Mouse (Mus musculus): ENCODE measurements around the gene Mapk1ip1l. TPM values are rescaled to one million over a fixed set of nuclear protein-coding genes. Genes with fewer than 3 reads are reported as not detected.
A peak's percentile ranks its signal among the peaks of the same experiment; 100 is the strongest.

The Mapk1ip1l gene
- polyA plus RNA-seq, 1 experiment: 22.9 TPM

GRCm38 (mm10) chr14:47354111-47354577, 56.1 kb downstream of the Mapk1ip1l start:
- Histone ChIP-seq H3ac (ENCODE audit: control insufficient read depth, insufficient read length) (no peak overlapping the region), H3K4me2 (ENCODE audit: low read depth) (no peak overlapping the region), H3K79me2 (ENCODE audit: control insufficient read depth, insufficient read depth) (no peaks in the 10 kb centered on the region), H3K4me3 (no peak overlapping the region), H3K27me3 (ENCODE audit: control insufficient read depth, insufficient read depth, insufficient read length) (no peaks in the 10 kb centered on the region), H3K36me3 (ENCODE audit: control insufficient read depth, insufficient read depth) (no peaks in the 10 kb centered on the region)
- TF ChIP-seq MAX (IDR thresholded peaks at IDR 0.05; ENCODE audit: low read depth) (no peak), TCF3 (IDR thresholded peaks at IDR 0.05; ENCODE audit: insufficient read length, low read depth) (no peak), USF1 (IDR thresholded peaks at IDR 0.05; ENCODE audit: low read depth) (no peak), CEBPB (IDR thresholded peaks at IDR 0.05; ENCODE audit: insufficient read depth, poor library complexity, severe bottlenecking) (peak; percentile 90), REST (IDR thresholded peaks at IDR 0.05; ENCODE audit: insufficient read depth, insufficient read length) (no peak), MYOD1 (IDR thresholded peaks at IDR 0.05; ENCODE audit: control insufficient read depth in 1 of 3, insufficient read length in 2 of 3, low read depth in 2 of 3) (peak in 1 of 3 experiments; percentile 16), SRF (IDR thresholded peaks at IDR 0.05; ENCODE audit: control insufficient read depth, insufficient read length, low read depth) (no peak)

DNA sequence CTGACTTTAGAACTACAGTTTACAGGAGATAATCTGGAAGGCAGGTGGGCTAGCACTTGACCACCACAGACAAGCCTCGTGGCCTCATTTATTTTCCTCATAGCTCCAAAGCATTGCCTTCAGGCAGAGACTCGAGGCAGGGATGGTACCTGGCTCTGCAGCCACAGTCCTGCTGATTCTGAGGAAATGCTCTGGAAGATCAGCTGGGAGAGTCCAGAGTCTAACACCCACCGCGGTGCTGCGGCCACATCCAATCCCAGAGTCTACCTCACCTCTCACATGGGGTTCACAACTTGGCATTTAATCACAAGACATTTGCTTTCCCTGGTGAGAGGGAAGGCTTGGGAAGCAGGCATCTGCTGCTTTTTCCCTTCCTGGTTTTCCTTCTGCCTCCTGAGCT, 56.9 kb downstream of the Mapk1ip1l start:
- Histone ChIP-seq H3K4me3 (no peak overlapping the region), H3K36me3 (ENCODE audit: control insufficient read depth, insufficient read depth) (no peaks in the 10 kb centered on the region), H3K4me2 (ENCODE audit: low read depth) (no peak overlapping the region), H3K79me2 (ENCODE audit: control insufficient read depth, insufficient read depth) (no peaks in the 10 kb centered on the region), H3K27me3 (ENCODE audit: control insufficient read depth, insufficient read depth, insufficient read length) (no peaks in the 10 kb centered on the region), H3ac (ENCODE audit: control insufficient read depth, insufficient read length) (no peak overlapping the region)
- no peak for TF ChIP-seq SRF (IDR thresholded peaks at IDR 0.05; ENCODE audit: control insufficient read depth, insufficient read length, low read depth)
- no peak for TF ChIP-seq MYOG (IDR thresholded peaks at IDR 0.05; ENCODE audit: control insufficient read depth in 1 of 3, insufficient read depth in 1 of 3, insufficient read length in 2 of 3, low read depth in 2 of 3)
- TF ChIP-seq MAX (IDR thresholded peaks at IDR 0.05; ENCODE audit: low read depth): no peak
- TF ChIP-seq MYOD1 (IDR thresholded peaks at IDR 0.05; ENCODE audit: control insufficient read depth in 1 of 3, insufficient read length in 2 of 3, low read depth in 2 of 3): no peak
- no peak for TF ChIP-seq POLR2AphosphoS2 (IDR thresholded peaks at IDR 0.05; ENCODE audit: insufficient read length, low read depth)
- no peak for TF ChIP-seq CEBPB (IDR thresholded peaks at IDR 0.05; ENCODE audit: insufficient read depth, poor library complexity, severe bottlenecking)
- TF ChIP-seq POLR2A (IDR thresholded peaks at IDR 0.05; ENCODE audit: insufficient read length, low read depth): no peak
- TF ChIP-seq REST (IDR thresholded peaks at IDR 0.05; ENCODE audit: insufficient read depth, insufficient read length): no peak
- no peak for TF ChIP-seq E2F4 (IDR thresholded peaks at IDR 0.05; ENCODE audit: insufficient read depth)
- no peak for TF ChIP-seq TCF12 (IDR thresholded peaks at IDR 0.05; ENCODE audit: insufficient read depth, poor library complexity, severe bottlenecking)
- TF ChIP-seq TCF3 (IDR thresholded peaks at IDR 0.05; ENCODE audit: insufficient read length, low read depth): no peak
- no peak for TF ChIP-seq USF1 (IDR thresholded peaks at IDR 0.05; ENCODE audit: low read depth)

DNA sequence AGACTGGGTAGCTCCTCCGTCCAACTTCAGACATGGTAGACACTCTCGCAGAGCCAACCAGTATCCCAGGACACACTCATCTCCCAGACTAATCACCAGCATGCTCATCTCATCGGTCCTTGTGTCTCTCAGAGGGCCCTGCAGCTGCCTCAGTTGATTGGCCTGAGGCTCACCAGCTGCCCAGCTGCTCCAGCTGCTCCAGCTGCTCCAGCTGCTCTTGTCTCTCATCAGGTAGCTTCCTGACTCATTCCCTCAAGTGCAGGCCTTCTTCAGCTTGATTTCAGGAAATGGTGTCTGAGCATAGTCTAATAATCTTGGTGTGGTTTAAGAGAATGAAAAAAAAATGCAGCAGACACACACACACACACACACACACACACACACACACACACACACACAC, 58.6 kb downstream of the Mapk1ip1l start:
- H3K4me2 ChIP-seq (ENCODE audit: low read depth): peak overlapping the region; percentile 18
- no peaks in the 10 kb centered on the region for H3K79me2 ChIP-seq (ENCODE audit: control insufficient read depth, insufficient read depth)
- H3K4me3 ChIP-seq: no peak overlapping the region
- H3K27me3 ChIP-seq (ENCODE audit: control insufficient read depth, insufficient read depth, insufficient read length): no peaks in the 10 kb centered on the region
- no peak overlapping the region for H3ac ChIP-seq (ENCODE audit: control insufficient read depth, insufficient read length)
- TF ChIP-seq TCF12 (IDR thresholded peaks at IDR 0.05; ENCODE audit: insufficient read depth, poor library complexity, severe bottlenecking): peak; percentile 99
- TF ChIP-seq USF1 (IDR thresholded peaks at IDR 0.05; ENCODE audit: low read depth): no peak
- no peak for TF ChIP-seq E2F4 (IDR thresholded peaks at IDR 0.05; ENCODE audit: insufficient read depth)
- TF ChIP-seq TCF3 (IDR thresholded peaks at IDR 0.05; ENCODE audit: insufficient read length, low read depth): peak; percentile 99
- peak; percentile 36 to 97 (median 90) for TF ChIP-seq MYOG (IDR thresholded peaks at IDR 0.05; ENCODE audit: control insufficient read depth in 1 of 3, insufficient read depth in 1 of 3, insufficient read length in 2 of 3, low read depth in 2 of 3)
- TF ChIP-seq SRF (IDR thresholded peaks at IDR 0.05; ENCODE audit: control insufficient read depth, insufficient read length, low read depth): no peak
- no peak for TF ChIP-seq CEBPB (IDR thresholded peaks at IDR 0.05; ENCODE audit: insufficient read depth, poor library complexity, severe bottlenecking)
- TF ChIP-seq MYOD1 (IDR thresholded peaks at IDR 0.05; ENCODE audit: control insufficient read depth in 1 of 3, insufficient read length in 2 of 3, low read depth in 2 of 3): peak; percentile 61 to 100 (median 99)
- H3K36me3 ChIP-seq (ENCODE audit: control insufficient read depth, insufficient read depth): no peaks in the 10 kb centered on the region

DNA sequence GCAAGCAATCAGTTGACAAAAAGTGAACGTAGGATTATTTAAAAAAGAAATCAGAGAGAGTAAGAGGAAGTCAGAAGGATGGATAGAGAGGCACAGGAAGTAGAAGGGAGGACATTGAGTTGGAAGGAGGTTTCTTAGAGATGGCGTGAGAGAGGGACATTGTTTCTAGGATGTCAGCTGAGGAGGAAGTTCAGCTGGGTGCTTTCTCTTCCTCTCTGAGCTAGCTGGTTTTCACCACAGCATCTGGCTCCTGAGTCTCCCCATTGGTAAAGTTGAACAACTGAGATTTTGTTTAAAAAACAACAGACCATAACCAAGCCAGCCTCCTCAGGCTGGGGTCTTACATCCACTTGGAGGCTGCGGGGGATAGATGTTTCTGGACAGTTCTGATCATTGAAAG, 61.5 kb downstream of the Mapk1ip1l start:
- H3K79me2 ChIP-seq (ENCODE audit: control insufficient read depth, insufficient read depth): no peaks in the 10 kb centered on the region
- no peaks in the 10 kb centered on the region for H3K27me3 ChIP-seq (ENCODE audit: control insufficient read depth, insufficient read depth, insufficient read length)
- peak overlapping the region; percentile 21 for H3K4me2 ChIP-seq (ENCODE audit: low read depth)
- no peak overlapping the region for H3ac ChIP-seq (ENCODE audit: control insufficient read depth, insufficient read length)
- TF ChIP-seq POLR2A (IDR thresholded peaks at IDR 0.05; ENCODE audit: insufficient read length, low read depth) (no peak), TCF3 (IDR thresholded peaks at IDR 0.05; ENCODE audit: insufficient read length, low read depth) (no peak), MYOG (IDR thresholded peaks at IDR 0.05; ENCODE audit: control insufficient read depth in 1 of 3, insufficient read depth in 1 of 3, insufficient read length in 2 of 3, low read depth in 2 of 3) (no peak)
- H3K4me3 ChIP-seq: no peak overlapping the region
- H3K36me3 ChIP-seq (ENCODE audit: control insufficient read depth, insufficient read depth): no peaks in the 10 kb centered on the region

- H3K36me3 ChIP-seq (ENCODE audit: control insufficient read depth, insufficient read depth): no peaks in the 10 kb centered on the region
- H3K4me3 ChIP-seq: no peak overlapping the region
- no peak overlapping the region for H3K4me2 ChIP-seq (ENCODE audit: low read depth)
- H3ac ChIP-seq (ENCODE audit: control insufficient read depth, insufficient read length): no peak overlapping the region
- no peaks in the 10 kb centered on the region for H3K79me2 ChIP-seq (ENCODE audit: control insufficient read depth, insufficient read depth)
- TF ChIP-seq CEBPB (IDR thresholded peaks at IDR 0.05; ENCODE audit: insufficient read depth, poor library complexity, severe bottlenecking): no peak
- TF ChIP-seq USF1 (IDR thresholded peaks at IDR 0.05; ENCODE audit: low read depth): no peak
- no peak for TF ChIP-seq SRF (IDR thresholded peaks at IDR 0.05; ENCODE audit: control insufficient read depth, insufficient read length, low read depth)
- H3K27me3 ChIP-seq (ENCODE audit: control insufficient read depth, insufficient read depth, insufficient read length): no peaks in the 10 kb centered on the region
Observed at GRCm38 (mm10) chr14:47361418-47361817, 63.4 kb downstream of the Mapk1ip1l start.
